Mouse (Mus musculus): ENCODE measurements around the gene Ifrd1.

DNA sequence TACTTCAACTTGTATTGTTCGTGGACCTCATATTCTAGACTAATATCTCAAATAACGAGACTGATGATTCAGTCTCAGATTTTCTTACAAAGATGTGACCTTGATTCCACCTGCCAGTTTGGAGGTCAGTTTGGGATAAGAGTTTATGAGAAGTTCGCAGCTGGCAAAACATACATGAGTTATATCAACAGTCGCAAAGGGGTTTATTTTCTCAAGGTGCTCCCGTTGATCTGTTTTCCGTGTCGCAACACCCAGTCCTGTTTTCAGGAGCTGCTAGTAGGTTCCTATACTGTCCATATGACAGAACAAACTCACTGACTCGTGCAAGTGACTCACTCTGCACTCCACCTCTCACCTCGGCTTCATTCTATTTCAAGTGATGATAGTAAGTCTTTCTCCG is 24.6 kb downstream of the Ifrd1 start:
- no peak for TF ChIP-seq CTCF (IDR thresholded peaks at IDR 0.05; ENCODE audit: low read depth, low read length)
- no peak for TF ChIP-seq GATA1 (IDR thresholded peaks at IDR 0.05; ENCODE audit: borderline replicate concordance, low read length)
- TF ChIP-seq POLR2AphosphoS5 (IDR thresholded peaks at IDR 0.05; ENCODE audit: insufficient replicate concordance, low read depth, low read length): no peak
- TF ChIP-seq GATA2 (IDR thresholded peaks at IDR 0.05; ENCODE audit: borderline replicate concordance, low read depth, low read length): no peak
- no peak for TF ChIP-seq TAL1 (conservative IDR thresholded peaks at IDR 0.05; ENCODE audit: low read depth, low read length)

Measured in G1E (cell line).